Mouse (Mus musculus) limb, embryonic 13.5 days (tissue): ENCODE results near the gene Arhgef28. TPM values are rescaled to one million over a fixed set of nuclear protein-coding genes. Genes with fewer than 3 reads are reported as not detected.

Source experiments
- ATAC-seq: fragments of 200-750 bp; cut with Nextera tagmentation; 2 replicates; pipeline ENCODE4 v1.8.0; 2017; ENCODE audit warnings: low read depth, moderate number of reproducible peaks, moderate TSS enrichment; ENCODE audit not compliant: low FRiP score
- H3K27ac ChIP-seq: fragments of 300-500 bp; sonication (generic); 2 replicates; pipeline ENCODE4 v1.5.1; 2015; ENCODE audit warnings: inconsistent platforms, mild to moderate bottlenecking, moderate library complexity
- H3K27me3 ChIP-seq: fragments of 300-500 bp; sonication (generic); 2 replicates; pipeline ENCODE4 v1.6.1; 2015; ENCODE audit warnings: mild to moderate bottlenecking, inconsistent platforms
- H3K36me3 ChIP-seq: fragments of 300-500 bp; sonication (generic); 2 replicates; pipeline ENCODE4 v1.6.1; 2015; ENCODE audit warnings: inconsistent platforms, mild to moderate bottlenecking, moderate library complexity
- H3K4me1 ChIP-seq: fragments of 300-500 bp; sonication (generic); 2 replicates; pipeline ENCODE4 v1.6.1; 2015; ENCODE audit warnings: inconsistent platforms
- H3K4me2 ChIP-seq: fragments of 300-500 bp; sonication (generic); replicated peaks from 2 replicates; pipeline ENCODE4 v1.6.1; 2015; ENCODE audit warnings: inconsistent platforms, mild to moderate bottlenecking, moderate library complexity
- H3K4me3 ChIP-seq: fragments of 300-500 bp; sonication (generic); 2 replicates; pipeline ENCODE4 v1.5.1; 2015; ENCODE audit warnings: moderate library complexity, mild to moderate bottlenecking, inconsistent platforms
- H3K9ac ChIP-seq: fragments of 300-500 bp; sonication (generic); 2 replicates; pipeline ENCODE4 v1.6.1; 2015; ENCODE audit warnings: mild to moderate bottlenecking, inconsistent platforms
- H3K9me3 ChIP-seq: fragments of 300-500 bp; sonication (generic); 2 replicates; pipeline ENCODE4 v1.6.1; 2016; ENCODE audit warnings: inconsistent platforms
- WGBS: fragments of 180-500 bp; shearing (Covaris S2); methylation state at CpG from one replicate; pipeline ENCODE4 v1.1.7; 2015; 5-methylcytosine and 5-hydroxymethylcytosine counted together
- polyA plus RNA-seq: library from polyadenylated mRNA; unstranded; fragments of >200 nt; fragmentation: Nextera tagmentation; extraction: Ambion mirVana; gene quantifications from 2 replicates; pipeline ENCODE4 v1.2.1, GENCODE M21; 2015

Gene Arhgef28
- polyA plus RNA-seq, 1 experiment from 2014 or later: 26.2 TPM

GRCm38 (mm10) chr13:98145310-98145709 is 60.9 kb downstream of the Arhgef28 start:
- WGBS: 82% methylated on average over 7 of the region's 7 CpGs
- no peaks in the 10 kb centered on the region for H3K27me3 ChIP-seq
- no peak overlapping the region for H3K9ac ChIP-seq
- H3K9me3 ChIP-seq: no peaks in the 10 kb centered on the region
- no peaks in the 10 kb centered on the region for H3K36me3 ChIP-seq
- H3K4me2 ChIP-seq: no peak overlapping the region
- H3K4me1 ChIP-seq: no peaks in the 10 kb centered on the region
- ATAC-seq: no peak
- H3K27ac ChIP-seq: no peak overlapping the region
- no peak overlapping the region for H3K4me3 ChIP-seq

- Histone ChIP-seq H3K4me2 (no peak overlapping the region), H3K27me3 (no peaks in the 10 kb centered on the region), H3K27ac (no peak overlapping the region), H3K4me3 (no peak overlapping the region), H3K9ac (no peak overlapping the region), H3K4me1 (no peaks in the 10 kb centered on the region), H3K36me3 (no peaks in the 10 kb centered on the region), H3K9me3 (no peaks in the 10 kb centered on the region)
- WGBS: 94% methylated on average over 10 of the region's 10 CpGs
- ATAC-seq: no peak
These were observed 63.2 kb downstream of the Arhgef28 start for GRCm38 (mm10) chr13:98143000-98143399.

GRCm38 (mm10) chr13:98140626-98141025 is 65.6 kb downstream of the Arhgef28 start:
- no peak overlapping the region for H3K4me2 ChIP-seq
- no peaks in the 10 kb centered on the region for H3K36me3 ChIP-seq
- H3K27ac ChIP-seq: no peak overlapping the region
- H3K4me1 ChIP-seq: peaks cover 14% of the 10 kb centered on the region
- no peaks in the 10 kb centered on the region for H3K27me3 ChIP-seq
- H3K9ac ChIP-seq: no peak overlapping the region
- ATAC-seq: no peak
- no peak overlapping the region for H3K4me3 ChIP-seq
- H3K9me3 ChIP-seq: no peaks in the 10 kb centered on the region
- WGBS: 79% methylated on average over 9 of the region's 9 CpGs

- no peak overlapping the region for H3K9ac ChIP-seq
- H3K27ac ChIP-seq: no peak overlapping the region
- H3K27me3 ChIP-seq: no peaks in the 10 kb centered on the region
- H3K36me3 ChIP-seq: no peaks in the 10 kb centered on the region
- no peaks in the 10 kb centered on the region for H3K9me3 ChIP-seq
- ATAC-seq: no peak
- H3K4me1 ChIP-seq: peaks cover 19% of the 10 kb centered on the region
- no peak overlapping the region for H3K4me3 ChIP-seq
- 77% methylated on average over 4 of the region's 4 CpGs for WGBS
- H3K4me2 ChIP-seq: no peak overlapping the region
These were observed 67.5 kb downstream of the Arhgef28 start for GRCm38 (mm10) chr13:98138786-98139185.

- Histone ChIP-seq H3K9ac (no peak overlapping the region; the same call in 1 of the 2 replicates), H3K36me3 (no peaks in the 10 kb centered on the region), H3K4me1 (peaks cover 19% of the 10 kb centered on the region), H3K9me3 (no peaks in the 10 kb centered on the region), H3K4me2 (peak overlapping the region; percentile 15; the same call in 1 of the 2 replicates), H3K27me3 (no peaks in the 10 kb centered on the region), H3K4me3 (no peak overlapping the region), H3K27ac (peak overlapping the region; percentile 28; the same call in 1 of the 2 replicates)
- ATAC-seq: no peak
- WGBS: 38% methylated on average over 12 of the region's 12 CpGs
These were observed 70.2 kb downstream of the Arhgef28 start for GRCm38 (mm10) chr13:98135890-98136555.

- Histone ChIP-seq H3K4me2 (no peak overlapping the region), H3K4me3 (no peak overlapping the region), H3K9ac (no peak overlapping the region), H3K4me1 (peaks cover 19% of the 10 kb centered on the region), H3K36me3 (no peaks in the 10 kb centered on the region), H3K27ac (no peak overlapping the region), H3K9me3 (no peaks in the 10 kb centered on the region), H3K27me3 (no peaks in the 10 kb centered on the region)
- WGBS: 81% methylated on average over 5 of the region's 5 CpGs
- no peak for ATAC-seq
These were observed 73.3 kb downstream of the Arhgef28 start for GRCm38 (mm10) chr13:98132951-98133350.

GRCm38 (mm10) chr13:98132264-98132663 is 74.0 kb downstream of the Arhgef28 start:
- Histone ChIP-seq H3K9me3 (no peaks in the 10 kb centered on the region), H3K4me1 (peaks cover 19% of the 10 kb centered on the region), H3K27me3 (no peaks in the 10 kb centered on the region), H3K9ac (no peak overlapping the region), H3K36me3 (no peaks in the 10 kb centered on the region), H3K4me3 (no peak overlapping the region), H3K27ac (no peak overlapping the region), H3K4me2 (no peak overlapping the region)
- WGBS: 74% methylated on average over 6 of the region's 6 CpGs
- ATAC-seq: no peak

GRCm38 (mm10) chr13:98125666-98126065 is 80.6 kb downstream of the Arhgef28 start:
- no peaks in the 10 kb centered on the region for H3K36me3 ChIP-seq
- H3K9ac ChIP-seq: no peak overlapping the region
- H3K4me2 ChIP-seq: no peak overlapping the region
- H3K9me3 ChIP-seq: no peaks in the 10 kb centered on the region
- H3K27me3 ChIP-seq: no peaks in the 10 kb centered on the region
- no peak overlapping the region for H3K4me3 ChIP-seq
- no peak overlapping the region for H3K27ac ChIP-seq
- ATAC-seq: no peak
- peaks cover 12% of the 10 kb centered on the region for H3K4me1 ChIP-seq
- whole genome bisulfite sequencing: 66% methylated on average over 5 of the region's 5 CpGs

- no peaks in the 10 kb centered on the region for H3K36me3 ChIP-seq
- H3K27me3 ChIP-seq: no peaks in the 10 kb centered on the region
- no peak overlapping the region for H3K4me2 ChIP-seq
- no peak overlapping the region for H3K9ac ChIP-seq
- H3K27ac ChIP-seq: no peak overlapping the region
- H3K9me3 ChIP-seq: no peaks in the 10 kb centered on the region
- H3K4me1 ChIP-seq: peaks cover 12% of the 10 kb centered on the region
- H3K4me3 ChIP-seq: no peak overlapping the region
- 71% methylated on average over 14 of the region's 14 CpGs for WGBS
- ATAC-seq: no peak
These were observed 82.0 kb downstream of the Arhgef28 start for GRCm38 (mm10) chr13:98124113-98124745.

GRCm38 (mm10) chr13:98122766-98123165 is 83.5 kb downstream of the Arhgef28 start:
- Histone ChIP-seq H3K4me1 (peaks cover 15% of the 10 kb centered on the region), H3K27me3 (no peaks in the 10 kb centered on the region), H3K4me3 (no peak overlapping the region), H3K27ac (no peak overlapping the region), H3K36me3 (no peaks in the 10 kb centered on the region), H3K4me2 (no peak overlapping the region), H3K9me3 (no peaks in the 10 kb centered on the region), H3K9ac (no peak overlapping the region)
- ATAC-seq: no peak
- 74% methylated on average over 4 of the region's 4 CpGs for WGBS

- H3K27ac ChIP-seq: no peak overlapping the region
- no peak overlapping the region for H3K4me3 ChIP-seq
- no peak overlapping the region for H3K9ac ChIP-seq
- no peaks in the 10 kb centered on the region for H3K9me3 ChIP-seq
- no peaks in the 10 kb centered on the region for H3K27me3 ChIP-seq
- no peak for ATAC-seq
- WGBS: 78% methylated on average over 5 of the region's 5 CpGs
- H3K4me2 ChIP-seq: no peak overlapping the region
- H3K4me1 ChIP-seq: peaks cover 17% of the 10 kb centered on the region
- H3K36me3 ChIP-seq: no peaks in the 10 kb centered on the region
These were observed 84.2 kb downstream of the Arhgef28 start for GRCm38 (mm10) chr13:98121993-98122392.

- no peak for ATAC-seq
- H3K4me3 ChIP-seq: no peak overlapping the region
- H3K27me3 ChIP-seq: no peaks in the 10 kb centered on the region
- no peak overlapping the region for H3K4me2 ChIP-seq
- WGBS: 86% methylated on average over 4 of the region's 4 CpGs
- H3K27ac ChIP-seq: no peak overlapping the region
- no peaks in the 10 kb centered on the region for H3K9me3 ChIP-seq
- H3K36me3 ChIP-seq: no peaks in the 10 kb centered on the region
- peaks cover 17% of the 10 kb centered on the region for H3K4me1 ChIP-seq
- no peak overlapping the region for H3K9ac ChIP-seq
These were observed 85.1 kb downstream of the Arhgef28 start for GRCm38 (mm10) chr13:98121124-98121470.
